ENCODE assay signal across 8 mouse cellular contexts in genomic region chr11:101784488-101785142, GRCm38 (mm10). TPM values are rescaled to one million over a fixed set of nuclear protein-coding genes. Genes with fewer than 3 reads are reported as not detected.
DNase-seq lines count a peak whose midpoint lies in the region; ATAC-seq and TF ChIP-seq lines count a peak whose summit lies in the region.

No protein-coding gene starts in this region.

- H3K4me2 ChIP-seq in stomach, postnatal 0 days (replicated peaks; ENCODE audit: low read depth): peak overlapping the region; percentile 94

- 1% methylated on average over 66 of the region's 67 CpGs for WGBS in cerebellum, adult 2 months
- WGBS in stomach, postnatal 0 days: under 1% methylated on average over 56 of the region's 67 CpGs

- peak; percentile 10 to 13 for DNase-seq in thymus, postnatal 10 days (ENCODE audit: low spot score in 2 of 2)
- DNase-seq in thymus, postnatal 25 days: no peak
- DNase-seq in cerebellum, adult 2 months: peak; percentile 58 to 67
- peak; percentile 49 for DNase-seq in forelimb bud, embryonic 11.5 days (ENCODE audit: low read depth, low spot score)
- DNase-seq in kidney, postnatal 14 days: peak; percentile 20
- peak; percentile 50 for DNase-seq in mesoderm, embryonic 11.5 days (ENCODE audit: low read depth, low spot score)
- peak; percentile 57 for DNase-seq in stomach, postnatal 0 days (ENCODE audit: low spot score)
- no peak for DNase-seq in urinary bladder, postnatal 36 days (ENCODE audit: low spot score in 2 of 2)

- no peaks in the 10 kb centered on the region for H3K9me3 ChIP-seq in stomach, postnatal 0 days (ENCODE audit: control insufficient read depth, low read length)

- TF ChIP-seq CTCF in cerebellum, adult 2 months (IDR thresholded peaks at IDR 0.05; ENCODE audit: borderline replicate concordance, insufficient read depth, low read depth, low read length): no peak
- no peak for TF ChIP-seq CTCF in stomach, postnatal 0 days (IDR thresholded peaks at IDR 0.05; ENCODE audit: low read depth)

- peak overlapping the region; percentile 64 for H3K4me3 ChIP-seq in cerebellum, adult 2 months (replicated peaks; ENCODE audit: insufficient read depth, low read depth, low read length)
- peak overlapping the region; percentile 56 for H3K4me3 ChIP-seq in stomach, postnatal 0 days (ENCODE audit: low read depth, low read length)

- H3K4me1 ChIP-seq in cerebellum, adult 2 months (ENCODE audit: control insufficient read depth, insufficient read depth, low read length): peaks cover 3% of the 10 kb centered on the region; the same call in 1 of the 2 replicates
- peaks cover 4% of the 10 kb centered on the region; the same call in 1 of the 2 replicates for H3K4me1 ChIP-seq in stomach, postnatal 0 days (replicated peaks; ENCODE audit: control insufficient read depth, insufficient read depth)

- H3K27ac ChIP-seq in cerebellum, adult 2 months (ENCODE audit: insufficient read depth, low read length): no peak overlapping the region
- H3K27ac ChIP-seq in stomach, postnatal 0 days (replicated peaks): peak overlapping the region; percentile 40

- peak overlapping the region; percentile 50 for H3K9ac ChIP-seq in stomach, postnatal 0 days (ENCODE audit: low read length)

- no peak for TF ChIP-seq EP300 in stomach, postnatal 0 days (optimal IDR thresholded peaks at IDR 0.05)

- H3K36me3 ChIP-seq in stomach, postnatal 0 days (ENCODE audit: control insufficient read depth, insufficient read depth, low read length): no peaks in the 10 kb centered on the region

- peak; percentile 48 for ATAC-seq in stomach, postnatal 0 days (ENCODE audit: low FRiP score, low TSS enrichment)

- H3K27me3 ChIP-seq in cerebellum, adult 2 months (ENCODE audit: control insufficient read depth, insufficient read depth, low read length): no peaks in the 10 kb centered on the region; the same call in 1 of the 2 replicates
- H3K27me3 ChIP-seq in stomach, postnatal 0 days (ENCODE audit: control insufficient read depth, insufficient read depth, low read length): peaks cover 5% of the 10 kb centered on the region; the same call in 1 of the 2 replicates

- no peak for TF ChIP-seq POLR2A in cerebellum, adult 2 months (IDR thresholded peaks at IDR 0.05; ENCODE audit: borderline replicate concordance, insufficient read depth, low read length)

RNA-seq across cellular contexts. Expression of gene Etv4, which starts 0.6 kb away (rescaled TPM):
- 26.9 and 27.0 TPM in 2 replicates for polyA plus RNA-seq in cerebellum, adult 2 months (2012; rRNA removed)
- polyA plus RNA-seq in stomach, postnatal 0 days (2015; fragmentation: Nextera tagmentation; extraction: Ambion mirVana): 1.8 and 2.0 TPM in 2 replicates

RNA-seq across cellular contexts. Expression of gene Dhx8, which starts 51.9 kb away (rescaled TPM):
- 27.4 and 28.9 TPM in 2 replicates for polyA plus RNA-seq in cerebellum, adult 2 months (2012; rRNA removed)
- 12.6 and 12.8 TPM in 2 replicates for polyA plus RNA-seq in stomach, postnatal 0 days (2015; fragmentation: Nextera tagmentation; extraction: Ambion mirVana)

Comparison
In these comparisons a context has a peak if more than half of its experiments do, and no peak if none do; other contexts are left out.
1. DNase-seq: peak in thymus, postnatal 10 days (2 of 2), cerebellum, adult 2 months (2 of 2), forelimb bud, embryonic 11.5 days (single experiment), kidney, postnatal 14 days (single experiment), mesoderm, embryonic 11.5 days (single experiment) and stomach, postnatal 0 days (single experiment); none in thymus, postnatal 25 days (single experiment) and urinary bladder, postnatal 36 days (0 of 2).